Mouse (Mus musculus) ZHBTc4 (cell line): ENCODE measurements around the gene Zfp830.
A peak's percentile ranks its signal among the peaks of the same experiment; 100 is the strongest.

Experiments
- DNase-seq: peaks from one replicate; pipeline ENCODE4 v3.0.0-alpha.2; 2011; ENCODE audit warnings: low read depth, low spot score

Zfp830 gene

GRCm38 (mm10) chr11:82763742-82764437 lies at the start of gene Zfp830, which contains the start of gene Cct6b:
Gene Zfp830, plus strand, starts transcription at chr11:82764345.
Gene Cct6b, minus strand, starts transcription at chr11:82764321.
- DNase-seq: peak; percentile 98

- no peak for DNase-seq
Observed at GRCm38 (mm10) chr11:82719294-82719693, 44.9 kb upstream of the Zfp830 start.

GRCm38 (mm10) chr11:82726862-82727261 lies 37.3 kb upstream of the Zfp830 start:
- peak; percentile 44 for DNase-seq

- no peak for DNase-seq
Observed at GRCm38 (mm10) chr11:82734227-82734626, 29.9 kb upstream of the Zfp830 start.

- peak; percentile 43 for DNase-seq
Observed at GRCm38 (mm10) chr11:82739006-82739405, 25.1 kb upstream of the Zfp830 start.

GRCm38 (mm10) chr11:82746138-82746537 lies 18.0 kb upstream of the Zfp830 start:
- peak; percentile 74 for DNase-seq

GRCm38 (mm10) chr11:82746857-82747366 lies 17.2 kb upstream of the Zfp830 start:
- no peak for DNase-seq

GRCm38 (mm10) chr11:82752349-82753115 lies 11.6 kb upstream of the Zfp830 start:
- DNase-seq: peak; percentile 75

- no peak for DNase-seq
Observed at GRCm38 (mm10) chr11:82755919-82756318, 8.2 kb upstream of the Zfp830 start.

GRCm38 (mm10) chr11:82762286-82762829 lies 1.8 kb upstream of the Zfp830 start:
- DNase-seq: peak; percentile 38

GRCm38 (mm10) chr11:82763261-82763660 lies 884 bp upstream of the Zfp830 start:
- no peak for DNase-seq

GRCm38 (mm10) chr11:82764438-82764924 lies 336 bp downstream of the Zfp830 start:
- DNase-seq: no peak

GRCm38 (mm10) chr11:82780134-82780533 lies 16.0 kb downstream of the Zfp830 start:
- DNase-seq: no peak

GRCm38 (mm10) chr11:82780983-82781903 lies 17.1 kb downstream of the Zfp830 start, which contains the start of gene Lig3:
Gene Lig3, plus strand, starts transcription at chr11:82781108.
- DNase-seq: peak; percentile 97

GRCm38 (mm10) chr11:82782197-82782596 lies 18.1 kb downstream of the Zfp830 start:
- DNase-seq: no peak

GRCm38 (mm10) chr11:82783453-82783852 lies 19.3 kb downstream of the Zfp830 start:
- DNase-seq: no peak

GRCm38 (mm10) chr11:82806656-82807055 lies 42.5 kb downstream of the Zfp830 start:
- no peak for DNase-seq

GRCm38 (mm10) chr11:82807370-82807769 lies 43.2 kb downstream of the Zfp830 start:
- DNase-seq: no peak

GRCm38 (mm10) chr11:82808485-82808884 lies 44.3 kb downstream of the Zfp830 start:
- DNase-seq: no peak
